16 mouse cellular contexts compared by ENCODE assay signal in genomic region chr7:101457283-101457682, GRCm38 (mm10). TPM values are rescaled to one million over a fixed set of nuclear protein-coding genes. Genes with fewer than 3 reads are reported as not detected.
DNase-seq lines count a peak whose midpoint lies in the region; ATAC-seq lines count a peak whose summit lies in the region.
"Had no signal": no experiment of that assay in that cellular context is flagged by ENCODE, and none has a peak within 500 bp of the region (broad histone marks: within the 10 kb centered on the region; RNA-seq: fewer than 3 reads in every experiment).

No protein-coding gene starts in this region.

- DNase-seq in frontal cortex, postnatal 14 days (ENCODE audit: low spot score in 2 of 2), result no peak
- DNase-seq in kidney, postnatal 10 days, result no peak
- peak; percentile 69 for DNase-seq in right cerebral cortex, postnatal 25 days
- no peak for DNase-seq in ovary, adult 18-20 months (ENCODE audit: low spot score)
- DNase-seq: adrenal gland, adult 8-10 months; cerebellum, postnatal 14 days; liver, embryonic 13.5 days; thymus, adult 18-20 months had no signal

- ATAC-seq in frontal cortex, adult (ENCODE audit: low TSS enrichment), result peak; percentile 36
- no peak for ATAC-seq in kidney, embryonic 15.5 days (replicated peaks; ENCODE audit: low FRiP score)
- no peak for ATAC-seq in liver, embryonic 15.5 days (ENCODE audit: insufficient read depth)
- no peak for ATAC-seq in liver, embryonic 12.5 days

- no peaks in the 10 kb centered on the region for H3K36me3 ChIP-seq in kidney, embryonic 15.5 days
- H3K36me3 ChIP-seq in liver, embryonic 15.5 days (replicated peaks), result no peaks in the 10 kb centered on the region
- no peaks in the 10 kb centered on the region for H3K36me3 ChIP-seq in liver, embryonic 12.5 days
- H3K36me3 ChIP-seq: embryonic facial prominence, embryonic 10.5 days; hindbrain, embryonic 13.5 days; liver, embryonic 13.5 days; midbrain, embryonic 12.5 days had no signal

- H3K4me1 ChIP-seq in kidney, embryonic 15.5 days, result peaks cover 54% of the 10 kb centered on the region
- H3K4me1 ChIP-seq in liver, embryonic 15.5 days (replicated peaks), result 0 out of 2 replicates have a peak, but pooled peaks cover 3% of the 10 kb centered on the region
- no peaks in the 10 kb centered on the region for H3K4me1 ChIP-seq in liver, embryonic 12.5 days
- H3K4me1 ChIP-seq: liver, embryonic 13.5 days; midbrain, embryonic 12.5 days had no signal

- WGBS in kidney, embryonic 15.5 days, result 76% methylated on average over 5 of the region's 5 CpGs
- 64% methylated on average over 5 of the region's 5 CpGs for WGBS in liver, embryonic 15.5 days (ENCODE audit: insufficient replicate concordance)
- 63% methylated on average over 5 of the region's 5 CpGs for WGBS in liver, embryonic 12.5 days (ENCODE audit: insufficient replicate concordance)

- H3K9me3 ChIP-seq in kidney, embryonic 15.5 days (replicated peaks), result no peaks in the 10 kb centered on the region
- no peaks in the 10 kb centered on the region for H3K9me3 ChIP-seq in liver, embryonic 15.5 days (replicated peaks)
- no peaks in the 10 kb centered on the region for H3K9me3 ChIP-seq in liver, embryonic 12.5 days (replicated peaks)
- H3K9me3 ChIP-seq: embryonic facial prominence, embryonic 10.5 days; hindbrain, embryonic 13.5 days; liver, embryonic 13.5 days; midbrain, embryonic 12.5 days had no signal

- H3K27ac ChIP-seq in kidney, embryonic 15.5 days, result peak overlapping the region; percentile 66
- 0 out of 2 replicates have a peak overlapping the region, but pooled peaks have one; percentile 1 for H3K27ac ChIP-seq in liver, embryonic 15.5 days (replicated peaks)
- H3K27ac ChIP-seq in liver, embryonic 12.5 days, result no peak overlapping the region
- H3K27ac ChIP-seq: embryonic facial prominence, embryonic 10.5 days; hindbrain, embryonic 13.5 days; liver, embryonic 13.5 days; midbrain, embryonic 12.5 days had no signal

- H3K9ac ChIP-seq in kidney, embryonic 15.5 days, result no peak overlapping the region
- H3K9ac ChIP-seq in liver, embryonic 15.5 days, result no peak overlapping the region
- no peak overlapping the region for H3K9ac ChIP-seq in liver, embryonic 12.5 days
- H3K9ac ChIP-seq: hindbrain, embryonic 13.5 days; liver, embryonic 13.5 days; midbrain, embryonic 12.5 days had no signal

- peak overlapping the region; percentile 19; the same call in 1 of the 2 replicates for H3K4me2 ChIP-seq in kidney, embryonic 15.5 days
- no peak overlapping the region for H3K4me2 ChIP-seq in liver, embryonic 15.5 days
- no peak overlapping the region for H3K4me2 ChIP-seq in liver, embryonic 12.5 days
- H3K4me2 ChIP-seq: heart, embryonic 11.5 days; hindbrain, embryonic 13.5 days; liver, embryonic 13.5 days; midbrain, embryonic 12.5 days had no signal

- H3K27me3 ChIP-seq in kidney, embryonic 15.5 days, result peaks cover 8% of the 10 kb centered on the region
- H3K27me3 ChIP-seq in liver, embryonic 15.5 days, result peaks cover 30% of the 10 kb centered on the region
- H3K27me3 ChIP-seq in liver, embryonic 12.5 days (replicated peaks), result peaks cover 51% of the 10 kb centered on the region

- no peak overlapping the region for H3K4me3 ChIP-seq in kidney, embryonic 15.5 days (replicated peaks)
- H3K4me3 ChIP-seq in liver, embryonic 15.5 days (replicated peaks), result no peak overlapping the region
- no peak overlapping the region for H3K4me3 ChIP-seq in liver, embryonic 12.5 days
- H3K4me3 ChIP-seq: embryonic facial prominence, embryonic 10.5 days; hindbrain, embryonic 13.5 days; liver, embryonic 13.5 days; midbrain, embryonic 12.5 days had no signal

RNA-seq across cellular contexts. Expression of gene Pde2a, which starts 35.8 kb away (rescaled TPM):
- 37.3 and 39.5 TPM in 2 replicates for polyA plus RNA-seq in kidney, embryonic 15.5 days (2015; fragmentation: Nextera tagmentation; extraction: Ambion mirVana)
- 12.0 and 13.9 TPM in 2 replicates for polyA plus RNA-seq in liver, embryonic 15.5 days (2015; fragmentation: Nextera tagmentation; extraction: Ambion mirVana)
- polyA plus RNA-seq in liver, embryonic 12.5 days (2016; fragmentation: Nextera tagmentation; extraction: Ambion mirVana), result 11.9 and 12.0 TPM in 2 replicates

RNA-seq across cellular contexts. Expression of gene Gm45837, which starts 46.6 kb away (rescaled TPM):
- 0.14 and 0.21 TPM in 2 replicates for polyA plus RNA-seq in kidney, embryonic 15.5 days (2015; fragmentation: Nextera tagmentation; extraction: Ambion mirVana)
- 0.16 TPM in 1 of 2 replicates, not detected in the other for polyA plus RNA-seq in liver, embryonic 15.5 days (2015; fragmentation: Nextera tagmentation; extraction: Ambion mirVana)
- polyA plus RNA-seq in liver, embryonic 12.5 days (2016; fragmentation: Nextera tagmentation; extraction: Ambion mirVana), result not detected in 2 replicates
- polyA plus RNA-seq: embryonic facial prominence, embryonic 10.5 days; heart, embryonic 11.5 days; hindbrain, embryonic 13.5 days; midbrain, embryonic 12.5 days had no signal
